Mouse (Mus musculus): ENCODE results near the gene Cd164. TPM values are rescaled to one million over a fixed set of nuclear protein-coding genes. Genes with fewer than 3 reads are reported as not detected.

The Cd164 gene
- total RNA-seq, 2 experiments from 2014 or later: 126 to 138 TPM

DNA sequence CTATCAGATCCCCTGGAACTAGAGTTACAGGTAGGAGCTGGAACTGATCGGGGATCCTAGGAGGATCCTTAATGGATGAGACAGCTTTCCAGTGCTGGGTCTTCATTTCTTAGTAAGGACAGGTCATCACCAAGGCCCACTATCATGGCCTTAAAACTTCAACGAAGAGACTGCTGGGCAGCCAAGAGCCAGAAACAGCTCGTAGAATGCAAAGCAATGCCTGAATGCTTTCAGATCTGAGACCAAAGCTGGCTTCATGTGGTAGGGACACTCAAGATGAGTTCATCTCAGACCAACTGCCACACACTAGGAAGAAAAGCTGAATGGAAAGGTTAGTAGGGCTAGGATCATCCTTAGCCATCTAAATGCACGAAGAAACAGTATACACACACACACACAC is 19.8 kb downstream of the Cd164 start:
- DNase-seq: no peak
- intact Hi-C loops (cut with DNase I; ENCODE audit: low total_unique reads): no loop called here

DNA sequence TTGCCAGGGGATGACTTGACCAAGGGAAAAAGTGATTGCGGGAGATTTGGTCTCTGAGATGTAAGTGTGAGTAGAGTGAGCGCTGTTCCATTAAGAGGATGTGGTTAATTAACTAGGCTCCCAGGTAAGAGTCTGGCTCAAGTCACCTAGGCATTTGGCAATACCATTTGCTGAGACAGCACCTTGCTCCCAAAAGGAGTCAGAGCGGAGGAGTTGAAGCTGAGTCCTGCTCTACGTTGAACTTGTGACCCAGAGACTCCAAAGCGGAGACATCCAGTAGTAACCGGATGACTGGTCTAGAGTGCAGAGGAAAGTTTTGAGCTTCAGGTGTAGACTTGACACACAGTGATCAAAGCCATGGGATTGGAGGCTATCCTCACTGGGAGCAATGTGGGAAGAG is 22.8 kb downstream of the Cd164 start:
- intact Hi-C loops (cut with DNase I; ENCODE audit: low total_unique reads): no loop called here
- no peak for DNase-seq

DNA sequence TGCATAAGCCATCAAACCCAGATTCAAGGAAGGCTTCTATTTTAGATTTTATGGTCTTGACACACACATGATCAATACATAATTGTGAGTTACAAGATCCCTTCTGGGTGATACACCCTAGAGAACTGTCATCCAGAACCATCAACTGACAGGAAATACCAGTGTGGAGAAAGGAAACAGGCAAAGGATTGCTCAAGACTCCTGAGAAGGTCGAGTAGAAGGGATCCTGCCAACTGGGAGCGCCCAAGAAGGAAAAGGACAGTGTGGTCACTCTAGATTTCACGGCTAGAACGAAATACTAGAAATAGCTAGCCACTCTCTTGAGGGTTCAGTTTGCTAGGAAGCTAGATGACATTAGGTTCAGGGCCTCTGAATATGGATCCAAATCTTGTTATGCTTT is 24.2 kb downstream of the Cd164 start:
- DNase-seq: no peak
- intact Hi-C loops (cut with DNase I; ENCODE audit: low total_unique reads): no loop called here

GRCm38 (mm10) chr10:41543844-41544243 is 24.6 kb downstream of the Cd164 start:
- intact Hi-C loops (cut with DNase I; ENCODE audit: low total_unique reads): no loop called here
- no peak for DNase-seq

DNA sequence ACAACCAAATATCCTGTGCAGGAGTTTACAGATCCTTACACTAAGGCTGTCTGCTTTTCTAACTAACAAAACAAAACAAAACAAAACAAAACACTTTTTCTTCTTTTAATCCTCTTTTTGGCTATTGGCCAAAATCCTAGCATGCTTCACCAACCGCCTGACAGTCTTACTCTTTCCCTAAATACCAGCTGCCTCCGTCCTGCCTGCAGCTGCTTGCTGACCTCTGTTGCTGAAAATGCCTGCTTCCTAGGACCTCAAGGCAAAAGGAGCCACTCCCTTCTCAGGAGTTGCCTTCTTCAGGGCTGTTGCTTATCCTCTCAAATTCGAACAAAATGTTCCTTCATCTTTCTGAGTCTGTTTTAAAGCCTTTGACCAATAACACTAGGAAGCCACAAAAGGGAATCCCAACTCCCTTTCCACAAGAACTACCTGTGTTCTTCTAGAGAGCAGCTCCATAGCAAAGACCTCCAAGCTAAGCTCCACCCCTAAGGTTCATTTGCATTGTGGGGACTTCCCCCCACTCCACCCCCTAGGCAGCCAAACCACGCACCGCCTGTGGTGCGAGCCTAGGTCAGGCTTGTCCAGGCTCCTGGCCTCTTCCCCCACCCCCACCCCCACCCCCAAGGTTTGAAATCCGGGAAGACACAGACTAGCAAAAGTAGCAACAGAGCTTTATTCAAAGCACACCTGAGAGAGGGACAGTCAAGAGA is 25.4 kb downstream of the Cd164 start:
- no peak for DNase-seq
- intact Hi-C loops (cut with DNase I; ENCODE audit: low total_unique reads): no loop called here

DNA sequence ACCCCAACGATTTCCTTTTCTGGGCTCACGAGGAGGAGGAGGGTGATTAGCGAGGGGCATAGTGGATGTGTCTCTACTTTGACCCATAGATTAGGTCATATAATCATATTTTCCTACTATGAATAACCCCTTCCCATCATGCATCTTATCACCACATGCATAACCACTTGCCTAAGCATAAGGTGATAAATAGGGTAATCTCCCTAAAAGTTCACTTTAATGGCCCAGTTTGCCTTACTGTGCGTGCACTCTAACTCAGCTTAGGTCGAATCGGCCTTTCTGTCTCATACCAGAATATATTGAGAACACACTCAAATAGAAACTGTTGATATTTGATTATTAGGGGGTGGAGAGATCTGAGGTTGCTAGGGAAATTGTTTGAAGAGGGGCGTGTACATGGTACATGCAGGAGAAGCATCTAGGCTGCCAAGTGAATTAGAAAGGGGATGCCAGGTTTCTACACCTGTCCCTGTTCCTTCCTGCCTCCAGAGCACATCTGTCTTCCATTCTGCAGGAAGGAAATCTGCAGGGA is 26.1 kb downstream of the Cd164 start:
- no peak for DNase-seq
- intact Hi-C loops (cut with DNase I; ENCODE audit: low total_unique reads): no loop called here

- peak; percentile 33 for DNase-seq
Observed at GRCm38 (mm10) chr10:41546396-41547165, 27.4 kb downstream of the Cd164 start.

DNA sequence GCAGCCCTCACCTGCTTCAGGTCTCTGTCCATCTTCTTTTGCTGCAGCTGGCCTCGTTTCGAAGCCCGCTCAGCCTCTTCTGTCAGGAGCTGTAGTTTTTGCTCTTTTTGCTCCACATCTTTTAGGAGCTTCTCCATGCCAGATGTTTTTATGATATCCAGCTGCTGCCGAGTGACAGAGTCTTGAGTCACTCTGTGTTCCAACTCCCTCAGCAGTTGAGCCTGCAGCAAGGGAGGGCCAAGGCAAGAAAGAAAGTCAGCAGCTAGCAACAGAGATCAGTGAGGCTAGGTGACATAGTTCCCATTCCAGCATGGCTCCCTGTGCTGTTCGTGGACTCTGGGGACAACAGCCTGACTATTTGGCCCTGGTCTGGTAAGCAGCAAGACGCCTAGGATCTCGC is 31.5 kb downstream of the Cd164 start:
- no peak for DNase-seq
- intact Hi-C loops (cut with DNase I; ENCODE audit: low total_unique reads): no loop called here

More at GRCm38 (mm10) chr10:41546396-41547165, 27.4 kb downstream of the Cd164 start:
- intact Hi-C loops (cut with DNase I; ENCODE audit: low total_unique reads): no loop called here

GRCm38 (mm10) chr10:41552319-41552718 is 33.1 kb downstream of the Cd164 start:
- no peak for DNase-seq

DNA sequence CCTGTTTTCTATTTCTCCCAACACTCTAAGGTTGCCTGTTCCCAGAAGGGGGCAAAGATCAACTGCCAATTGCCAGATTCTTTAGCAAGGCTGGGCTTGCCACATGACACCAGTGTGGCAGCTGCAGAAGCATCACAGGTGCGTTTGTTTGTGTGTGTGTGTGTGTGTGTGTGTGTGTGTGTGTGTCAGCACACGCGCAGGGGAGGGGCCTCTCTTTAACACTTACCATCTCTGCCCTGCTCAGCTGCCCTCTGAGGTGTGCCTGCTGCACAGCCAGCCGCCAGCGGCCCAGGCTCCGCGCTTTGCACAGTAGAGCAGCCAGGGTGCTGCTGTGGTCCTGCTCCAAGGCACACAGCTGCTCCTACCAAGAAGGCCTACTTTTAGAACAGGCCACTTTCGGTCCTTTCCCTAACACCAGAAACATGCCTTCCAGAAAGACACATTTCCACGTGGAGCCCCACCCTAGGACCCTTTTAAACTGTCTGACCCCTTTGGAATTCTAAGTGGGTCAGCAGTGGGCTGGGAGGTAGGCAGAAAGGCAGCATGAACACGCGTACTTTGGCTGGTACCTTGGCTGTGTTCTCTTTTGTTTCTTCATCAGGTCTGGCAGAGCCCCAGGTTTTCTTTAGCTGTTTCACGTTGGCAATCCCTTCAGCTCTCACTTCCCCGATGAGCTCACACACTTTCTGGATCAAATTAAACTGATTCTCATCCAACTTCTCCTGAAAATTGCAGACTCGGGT is 33.8 kb downstream of the Cd164 start:
- intact Hi-C loops (cut with DNase I; ENCODE audit: low total_unique reads): no loop called here
- peak; percentile 61 for DNase-seq

More at GRCm38 (mm10) chr10:41552319-41552718, 33.1 kb downstream of the Cd164 start:
- intact Hi-C loops (cut with DNase I; ENCODE audit: low total_unique reads): no loop called here

GRCm38 (mm10) chr10:41553711-41554110 is 34.5 kb downstream of the Cd164 start:
- DNase-seq: no peak
- intact Hi-C loops (cut with DNase I; ENCODE audit: low total_unique reads): no loop called here

GRCm38 (mm10) chr10:41555081-41555480 is 35.9 kb downstream of the Cd164 start:
- intact Hi-C loops (cut with DNase I; ENCODE audit: low total_unique reads): no loop called here
- DNase-seq: no peak

DNA sequence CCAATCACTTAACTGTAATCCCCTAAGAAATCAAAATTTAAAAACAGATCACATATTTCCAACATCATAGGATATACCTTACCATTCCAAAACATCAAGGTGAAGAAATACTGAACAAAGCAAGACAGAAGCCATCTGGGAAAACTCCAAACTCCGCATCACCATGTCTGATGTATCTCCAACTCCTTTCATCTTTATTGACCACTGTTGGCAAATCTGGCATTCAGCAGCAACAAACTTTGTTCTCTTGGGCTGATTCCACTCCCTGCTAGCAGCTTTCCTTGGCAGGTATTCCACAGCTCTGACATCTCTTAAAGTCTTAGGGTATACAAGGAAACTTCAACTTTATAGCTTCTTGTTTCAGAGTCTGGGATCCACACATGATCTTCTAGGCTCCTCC is 39.2 kb downstream of the Cd164 start:
- DNase-seq: no peak
- intact Hi-C loops (cut with DNase I; ENCODE audit: low total_unique reads): no loop called here

DNA sequence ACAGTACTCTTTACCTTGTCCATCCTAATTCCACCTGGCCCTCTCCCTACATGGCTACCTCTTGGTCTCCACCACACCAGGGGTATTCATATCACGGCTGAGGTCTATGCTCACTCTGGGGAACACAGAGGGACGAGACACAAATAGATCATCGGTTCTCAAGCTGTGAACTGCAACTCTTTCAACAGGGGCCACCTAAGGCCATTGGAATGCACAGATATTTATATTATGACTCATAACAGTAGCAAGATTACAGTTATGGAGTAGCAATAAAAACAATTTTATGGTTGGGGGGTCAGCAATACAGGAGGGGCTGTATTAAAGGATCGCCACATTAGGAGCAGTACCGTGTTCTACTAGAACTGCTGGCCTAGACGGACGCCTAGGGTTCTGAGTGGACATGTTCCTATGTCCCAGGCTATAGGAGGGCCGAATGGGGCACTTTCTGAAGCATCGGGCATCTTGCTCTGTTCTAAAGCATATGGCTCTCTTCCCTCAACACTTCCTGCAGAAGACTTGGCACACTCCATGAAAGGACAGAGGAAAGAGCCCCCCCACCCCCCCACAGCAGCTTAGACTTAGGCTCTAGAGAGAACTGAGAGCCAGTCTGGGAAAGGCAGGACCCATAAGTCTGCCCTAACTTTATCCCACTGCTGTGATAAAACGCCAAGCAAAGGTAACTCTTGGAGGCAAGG is 42.6 kb downstream of the Cd164 start:
- no peak for DNase-seq
- intact Hi-C loops (cut with DNase I; ENCODE audit: low total_unique reads): no loop called here

GRCm38 (mm10) chr10:41565141-41565540 is 45.9 kb downstream of the Cd164 start:
- peak; percentile 73 for DNase-seq
- intact Hi-C loops (cut with DNase I; ENCODE audit: low total_unique reads): no loop called here

DNA sequence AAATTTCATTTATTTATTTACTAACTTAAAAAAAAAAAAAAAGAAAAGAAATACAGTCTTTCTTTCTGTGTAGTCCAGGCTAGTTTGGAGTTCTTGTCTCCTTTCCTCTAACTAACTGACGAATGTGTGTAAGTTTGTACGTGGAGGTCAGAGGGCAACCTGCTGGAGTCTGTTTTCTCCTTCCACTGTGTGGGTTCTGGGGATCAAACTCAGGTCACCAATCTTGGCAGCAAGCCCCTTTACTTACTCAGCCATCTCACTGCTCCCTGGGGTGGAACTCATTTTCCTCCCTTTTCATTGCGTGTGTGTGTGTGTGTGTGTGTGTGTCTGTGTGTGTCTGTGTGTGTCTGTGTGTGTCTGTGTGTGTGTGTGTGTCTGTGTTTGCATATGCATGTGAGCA is 49.1 kb downstream of the Cd164 start:
- intact Hi-C loops (cut with DNase I; ENCODE audit: low total_unique reads): no loop called here
- no peak for DNase-seq

- intact Hi-C loops (cut with DNase I; ENCODE audit: low total_unique reads): no loop called here
- DNase-seq: no peak
Observed at GRCm38 (mm10) chr10:41571065-41571464, 51.9 kb downstream of the Cd164 start.

- DNase-seq: no peak
- intact Hi-C loops (cut with DNase I; ENCODE audit: low total_unique reads): no loop called here
Observed at GRCm38 (mm10) chr10:41572274-41572673, 53.1 kb downstream of the Cd164 start.

GRCm38 (mm10) chr10:41573190-41573589 is 54.0 kb downstream of the Cd164 start:
- intact Hi-C loops (cut with DNase I; ENCODE audit: low total_unique reads): no loop called here

More at GRCm38 (mm10) chr10:41573190-41573589, 54.0 kb downstream of the Cd164 start:
- DNase-seq: no peak

All from gastrocnemius, postnatal 14 days (tissue).